Mouse (Mus musculus): ENCODE results near the gene Eif2b3.

- TF ChIP-seq CTCF (IDR thresholded peaks at IDR 0.05; ENCODE audit: extremely low read depth, insufficient read length, insufficient replicate concordance, low read depth, low read length), result no peak
- no peak for TF ChIP-seq POLR2A (IDR thresholded peaks at IDR 0.05; ENCODE audit: low read depth, low read length)
Measured at GRCm38 (mm10) chr4:117040791-117041190, 21.6 kb downstream of the Eif2b3 start.

Data from small intestine, adult 2 months (tissue).